Mouse (Mus musculus) myocyte (in vitro differentiated cells): ENCODE measurements around the gene Srpk2. TPM values are rescaled to one million over a fixed set of nuclear protein-coding genes. Genes with fewer than 3 reads are reported as not detected.
A peak's percentile ranks its signal among the peaks of the same experiment; 100 is the strongest.

ENCODE experiments used
- H3K27me3 ChIP-seq: one replicate; pipeline ENCODE4 v1.6.1; 2011; ENCODE audit not compliant: control insufficient read depth, insufficient read depth, insufficient read length
- H3K36me3 ChIP-seq: one replicate; pipeline ENCODE4 v1.6.1; 2011; ENCODE audit not compliant: control insufficient read depth, insufficient read depth
- H3K4me2 ChIP-seq: one replicate; pipeline ENCODE4 v1.6.1; 2011; ENCODE audit warnings: low read depth, control low read depth
- H3K4me3 ChIP-seq: one replicate; pipeline ENCODE4 v1.5.1; 2011; ENCODE audit warnings: mild to moderate bottlenecking, control low read depth, moderate library complexity
- H3K79me2 ChIP-seq: one replicate; pipeline ENCODE4 v1.6.1; 2011; ENCODE audit not compliant: control insufficient read depth, insufficient read depth
- H3ac ChIP-seq: one replicate; pipeline ENCODE4 v1.6.1; 2011; ENCODE audit not compliant: control insufficient read depth, insufficient read length
- CEBPB ChIP-seq: IDR thresholded peaks from 2 replicates; pipeline ENCODE4 v1.6.1; 2011; ENCODE audit warnings: mild to moderate bottlenecking, moderate library complexity; ENCODE audit not compliant: poor library complexity, insufficient read depth, severe bottlenecking
- E2F4 ChIP-seq: IDR thresholded peaks from one replicate; pipeline ENCODE4 v1.6.1; 2011; ENCODE audit warnings: mild to moderate bottlenecking, control low read depth, moderate library complexity; ENCODE audit not compliant: insufficient read depth
- MAX ChIP-seq: IDR thresholded peaks from one replicate; pipeline ENCODE4 v1.6.1; 2011; ENCODE audit warnings: low read depth, mild to moderate bottlenecking, control low read depth
- MYOD1 ChIP-seq, 3 experiments: IDR thresholded peaks; one replicate each; pipeline ENCODE4 v1.6.1; 2011; ENCODE audit warnings: control low read depth in 2 of 3, low read depth in 2 of 3, mild to moderate bottlenecking in 2 of 3, moderate library complexity in 1 of 3; ENCODE audit not compliant: insufficient read length in 2 of 3, control insufficient read depth in 1 of 3
- MYOG ChIP-seq, 3 experiments: IDR thresholded peaks; one replicate each; pipeline ENCODE4 v1.6.1; 2011; ENCODE audit warnings: control low read depth in 2 of 3, low read depth in 2 of 3, mild to moderate bottlenecking in 2 of 3; ENCODE audit not compliant: insufficient read length in 2 of 3, control insufficient read depth in 1 of 3, insufficient read depth in 1 of 3
- POLR2A ChIP-seq: IDR thresholded peaks from one replicate; pipeline ENCODE4 v1.6.1; 2011; ENCODE audit warnings: low read depth, mild to moderate bottlenecking, control low read depth, moderate library complexity; ENCODE audit not compliant: insufficient read length
- POLR2AphosphoS2 ChIP-seq: IDR thresholded peaks from one replicate; pipeline ENCODE4 v1.6.1; 2011; ENCODE audit warnings: low read depth, control low read depth; ENCODE audit not compliant: insufficient read length
- REST ChIP-seq: IDR thresholded peaks from one replicate; pipeline ENCODE4 v1.6.1; 2011; ENCODE audit warnings: mild to moderate bottlenecking, control low read depth, moderate library complexity; ENCODE audit not compliant: insufficient read depth, insufficient read length
- SRF ChIP-seq: IDR thresholded peaks from one replicate; pipeline ENCODE4 v1.6.1; 2011; ENCODE audit warnings: low read depth; ENCODE audit not compliant: control insufficient read depth, insufficient read length
- TCF12 ChIP-seq: IDR thresholded peaks from one replicate; pipeline ENCODE4 v1.6.1; 2011; ENCODE audit warnings: mild to moderate bottlenecking, control low read depth; ENCODE audit not compliant: poor library complexity, insufficient read depth, severe bottlenecking
- TCF3 ChIP-seq: IDR thresholded peaks from one replicate; pipeline ENCODE4 v1.6.1; 2011; ENCODE audit warnings: low read depth, control low read depth; ENCODE audit not compliant: insufficient read length
- USF1 ChIP-seq: IDR thresholded peaks from one replicate; pipeline ENCODE4 v1.6.1; 2011; ENCODE audit warnings: low read depth, mild to moderate bottlenecking, control low read depth, moderate library complexity
- polyA plus RNA-seq: library from polyadenylated mRNA; unstranded; fragments of >200 nt; fragmentation: generic; extraction: Trizol; gene quantifications from one replicate; pipeline ENCODE4 v1.2.1, GENCODE M21; 2012; ENCODE audit warnings: missing spikeins

The Srpk2 gene
- polyA plus RNA-seq, 1 experiment: 8.1 TPM

DNA sequence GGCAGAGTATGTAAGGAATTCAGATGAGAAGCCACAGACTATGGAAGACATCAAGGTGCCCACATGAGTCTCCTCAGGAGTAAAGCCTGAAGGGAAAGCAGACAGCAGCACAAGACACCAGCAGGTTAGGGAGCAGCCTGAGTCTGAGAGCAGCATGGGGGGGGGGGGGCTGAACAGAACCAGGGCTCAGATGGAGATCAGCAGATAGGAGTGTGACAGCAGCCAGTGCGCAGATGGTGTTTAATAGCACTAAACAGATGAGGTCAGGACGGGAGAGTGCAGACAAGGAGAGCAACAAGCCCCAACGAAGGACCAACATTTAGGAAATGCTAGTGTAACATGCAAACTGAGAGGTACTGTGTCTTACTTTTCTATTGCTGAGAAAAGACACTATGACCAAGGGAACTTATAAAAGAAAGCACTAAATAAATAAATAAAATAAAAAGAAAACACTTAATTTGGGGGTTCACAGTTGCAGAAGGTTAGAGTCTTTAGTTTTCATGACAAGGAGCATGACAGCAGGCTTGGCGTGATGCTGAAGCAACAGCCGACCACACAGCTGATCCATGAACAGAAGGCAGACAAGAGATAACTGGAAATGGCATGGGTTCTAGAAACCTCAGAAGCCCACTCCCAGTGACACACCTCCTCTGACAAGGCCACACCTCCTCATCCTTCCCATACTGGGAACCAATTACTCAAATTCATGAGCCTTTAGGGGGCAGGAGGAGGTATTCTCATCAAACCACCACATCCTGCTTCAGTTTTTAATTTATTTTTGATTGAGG, 84.5 kb downstream of the Srpk2 start:
- Histone ChIP-seq H3K79me2 (peaks cover 15% of the 10 kb centered on the region), H3K27me3 (no peaks in the 10 kb centered on the region), H3ac (no peak overlapping the region), H3K4me2 (no peak overlapping the region), H3K4me3 (no peak overlapping the region), H3K36me3 (no peaks in the 10 kb centered on the region)
- TF ChIP-seq MYOD1 (IDR thresholded peaks at IDR 0.05; ENCODE audit: control insufficient read depth in 1 of 3, insufficient read length in 2 of 3, low read depth in 2 of 3) (no peak), TCF12 (no peak), TCF3 (no peak), CEBPB (no peak)

- no peak overlapping the region for H3K4me2 ChIP-seq
- peaks cover 9% of the 10 kb centered on the region for H3K79me2 ChIP-seq
- no peak for TF ChIP-seq E2F4
- TF ChIP-seq CEBPB: no peak
- no peak for TF ChIP-seq POLR2A
- TF ChIP-seq USF1: no peak
- TF ChIP-seq SRF: no peak
- no peak for TF ChIP-seq POLR2AphosphoS2
- TF ChIP-seq TCF12: no peak
- TF ChIP-seq REST: no peak
- H3K4me3 ChIP-seq: no peak overlapping the region
- no peaks in the 10 kb centered on the region for H3K36me3 ChIP-seq
- no peak overlapping the region for H3ac ChIP-seq
- H3K27me3 ChIP-seq: no peaks in the 10 kb centered on the region
Measured at GRCm38 (mm10) chr5:23599171-23599570, 85.2 kb downstream of the Srpk2 start.

GRCm38 (mm10) chr5:23598491-23598890, 85.9 kb downstream of the Srpk2 start:
- no peaks in the 10 kb centered on the region for H3K36me3 ChIP-seq
- no peak overlapping the region for H3ac ChIP-seq
- TF ChIP-seq POLR2A: no peak
- no peak for TF ChIP-seq MAX
- no peak for TF ChIP-seq MYOD1 (IDR thresholded peaks at IDR 0.05; ENCODE audit: control insufficient read depth in 1 of 3, insufficient read length in 2 of 3, low read depth in 2 of 3)
- no peak overlapping the region for H3K4me3 ChIP-seq
- H3K4me2 ChIP-seq: peak overlapping the region; percentile 35
- H3K27me3 ChIP-seq: no peaks in the 10 kb centered on the region
- H3K79me2 ChIP-seq: peaks cover 8% of the 10 kb centered on the region

- Histone ChIP-seq H3K4me2 (peak overlapping the region; percentile 35), H3K4me3 (no peak overlapping the region), H3K79me2 (peaks cover 7% of the 10 kb centered on the region), H3K27me3 (no peaks in the 10 kb centered on the region), H3ac (no peak overlapping the region), H3K36me3 (no peaks in the 10 kb centered on the region)
- TF ChIP-seq CEBPB: no peak
- TF ChIP-seq REST: no peak
- no peak for TF ChIP-seq POLR2AphosphoS2
- TF ChIP-seq E2F4: no peak
- no peak for TF ChIP-seq POLR2A
- TF ChIP-seq MYOG (IDR thresholded peaks at IDR 0.05; ENCODE audit: control insufficient read depth in 1 of 3, insufficient read depth in 1 of 3, insufficient read length in 2 of 3, low read depth in 2 of 3): no peak
- no peak for TF ChIP-seq USF1
- TF ChIP-seq TCF3: no peak
- TF ChIP-seq SRF: no peak
- no peak for TF ChIP-seq MYOD1 (IDR thresholded peaks at IDR 0.05; ENCODE audit: control insufficient read depth in 1 of 3, insufficient read length in 2 of 3, low read depth in 2 of 3)
- TF ChIP-seq TCF12: no peak
- TF ChIP-seq MAX: no peak
Measured at GRCm38 (mm10) chr5:23597999-23598398, 86.4 kb downstream of the Srpk2 start.

GRCm38 (mm10) chr5:23597260-23597864, 87.1 kb downstream of the Srpk2 start:
- Histone ChIP-seq H3K36me3 (no peaks in the 10 kb centered on the region), H3K27me3 (no peaks in the 10 kb centered on the region), H3K79me2 (peaks cover under 1% of the 10 kb centered on the region), H3K4me3 (no peak overlapping the region), H3ac (no peak overlapping the region), H3K4me2 (no peak overlapping the region)
- TF ChIP-seq MYOG (IDR thresholded peaks at IDR 0.05; ENCODE audit: control insufficient read depth in 1 of 3, insufficient read depth in 1 of 3, insufficient read length in 2 of 3, low read depth in 2 of 3) (no peak), E2F4 (no peak), TCF12 (no peak), POLR2AphosphoS2 (no peak), MYOD1 (IDR thresholded peaks at IDR 0.05; ENCODE audit: control insufficient read depth in 1 of 3, insufficient read length in 2 of 3, low read depth in 2 of 3) (no peak), TCF3 (no peak), POLR2A (no peak), CEBPB (no peak), USF1 (no peak), SRF (no peak), MAX (no peak), REST (no peak)
